16 mouse cellular contexts compared by ENCODE assay signal in genomic region chr16:55282696-55283095, GRCm38 (mm10). TPM values are rescaled to one million over a fixed set of nuclear protein-coding genes. Genes with fewer than 3 reads are reported as not detected.
"Had no signal": no experiment of that assay in that cellular context is flagged by ENCODE, and none has a peak within 500 bp of the region (broad histone marks: within the 10 kb centered on the region; RNA-seq: fewer than 3 reads in every experiment).

No protein-coding gene starts in this region.

- H3K4me3 ChIP-seq: intestine, embryonic 15.5 days; left cerebral cortex, adult 2 months; limb, embryonic 10.5 days; liver, embryonic 15.5 days; neural tube, embryonic 12.5 days had no signal

- H3K27me3 ChIP-seq: intestine, embryonic 15.5 days; liver, embryonic 15.5 days; neural tube, embryonic 12.5 days had no signal

- DNase-seq: lung, adult 2 months; lung, postnatal 36 days; midbrain, embryonic 14.5 days; retina, postnatal 1 day; right cerebral cortex, postnatal 4 days; spleen, adult 18-20 months; thymus, adult 18-20 months; thymus, postnatal 14 days had no signal

- H3K4me2 ChIP-seq: intestine, embryonic 15.5 days; liver, embryonic 11.5 days; liver, embryonic 15.5 days; neural tube, embryonic 12.5 days had no signal

- H3K4me1 ChIP-seq: intestine, embryonic 15.5 days; limb, embryonic 10.5 days; liver, embryonic 15.5 days; neural tube, embryonic 12.5 days had no signal

- H3K9me3 ChIP-seq: intestine, embryonic 15.5 days; limb, embryonic 10.5 days; liver, embryonic 15.5 days; neural tube, embryonic 12.5 days had no signal

- H3K36me3 ChIP-seq: intestine, embryonic 15.5 days; limb, embryonic 10.5 days; liver, embryonic 15.5 days; neural tube, embryonic 12.5 days had no signal

- ATAC-seq: intestine, embryonic 15.5 days; lung, postnatal 0 days had no signal

- H3K27ac ChIP-seq: intestine, embryonic 15.5 days; left cerebral cortex, adult 2 months; limb, embryonic 10.5 days; liver, embryonic 15.5 days; neural tube, embryonic 12.5 days had no signal

- H3K9ac ChIP-seq: intestine, embryonic 15.5 days; liver, embryonic 15.5 days; neural tube, embryonic 12.5 days had no signal

RNA-seq across cellular contexts. Expression of gene Zpld1, which starts 15.1 kb away (rescaled TPM):
- polyA plus RNA-seq: large intestine, adult 2 months; liver, embryonic 11.5 days; liver, embryonic 15.5 days; lung, postnatal 0 days had no signal
